Mouse (Mus musculus) CH12.LX (cell line): ENCODE data around the gene Dhx37.

Experiments
- CHD2 ChIP-seq: IDR thresholded peaks from 2 replicates; pipeline ENCODE4 v1.6.1; 2011; ENCODE audit warnings: low read length, improper control_type of control experiment
- E2F4 ChIP-seq: IDR thresholded peaks from 2 replicates; pipeline ENCODE4 v1.6.1; 2011; ENCODE audit warnings: low read depth, low read length, improper control_type of control experiment; ENCODE audit not compliant: insufficient replicate concordance
- EP300 ChIP-seq: IDR thresholded peaks from 2 replicates; pipeline ENCODE4 v1.6.1; 2011; ENCODE audit warnings: low read length, improper control_type of control experiment
- ETS1 ChIP-seq: conservative IDR thresholded peaks from 2 replicates; pipeline ENCODE4 v1.6.1; 2012; ENCODE audit warnings: low read depth, mild to moderate bottlenecking, inconsistent platforms, low read length, improper control_type of control experiment, moderate library complexity
- MEF2A ChIP-seq: IDR thresholded peaks from 2 replicates; pipeline ENCODE4 v1.6.1; 2014; ENCODE audit warnings: low read depth, mild to moderate bottlenecking, inconsistent platforms, low read length, improper control_type of control experiment, borderline replicate concordance
- POLR2A ChIP-seq: IDR thresholded peaks from 2 replicates; pipeline ENCODE4 v1.6.1; 2011; ENCODE audit warnings: low read depth, mild to moderate bottlenecking, improper control_type of control experiment, low read length
- POLR2AphosphoS2 ChIP-seq: IDR thresholded peaks from 2 replicates; pipeline ENCODE4 v1.6.1; 2011; ENCODE audit warnings: low read depth, low read length, improper control_type of control experiment

DNA sequence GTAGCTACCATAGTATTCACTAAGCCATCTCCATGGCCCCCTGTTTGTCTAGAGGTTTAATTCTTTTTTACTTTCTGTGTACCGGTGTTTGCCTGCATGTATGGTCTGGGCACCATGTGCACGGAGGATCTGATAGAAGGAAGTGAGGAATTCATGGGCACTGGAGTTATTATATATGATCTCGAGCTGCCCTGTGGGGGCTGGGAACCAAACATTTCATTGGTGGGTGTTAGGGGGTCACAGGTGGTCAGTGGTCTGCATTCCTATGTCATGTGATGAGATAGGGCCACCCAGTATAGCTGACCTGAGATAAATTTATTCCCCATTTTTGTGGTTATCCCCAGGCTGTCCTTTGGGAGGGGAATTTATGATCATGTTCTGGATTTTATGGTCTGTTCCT lies 38.9 kb downstream of the Dhx37 start:
- TF ChIP-seq POLR2AphosphoS2 (no peak), ETS1 (no peak), MEF2A (no peak), E2F4 (no peak), CHD2 (no peak), POLR2A (no peak), EP300 (no peak)
